Mouse (Mus musculus): ENCODE data around the gene Col16a1. TPM values are rescaled to one million over a fixed set of nuclear protein-coding genes. Genes with fewer than 3 reads are reported as not detected.
A peak's percentile ranks its signal among the peaks of the same experiment; 100 is the strongest.

The Col16a1 gene
- polyA plus RNA-seq, 2 experiments: 153 to 284 TPM

- Histone ChIP-seq H3K9me3 (ENCODE audit: control insufficient read depth, low read length) (0 out of 2 replicates have a peak, but pooled peaks cover 3% of the 10 kb centered on the region), H3K4me3 (replicated peaks; ENCODE audit: low read length) (peak overlapping the region; percentile 50), H3K27me3 (ENCODE audit: control insufficient read depth, insufficient read depth, low read length) (no peaks in the 10 kb centered on the region), H3K4me2 (replicated peaks; ENCODE audit: low read depth, low read length, severe bottlenecking) (peak overlapping the region; percentile 41), H3K4me1 (ENCODE audit: control insufficient read depth, insufficient read depth, low read length) (peaks cover 14% of the 10 kb centered on the region), H3K36me3 (ENCODE audit: control insufficient read depth, insufficient read depth, low read length) (no peaks in the 10 kb centered on the region), H3K27ac (replicated peaks; ENCODE audit: low read depth, low read length) (no peak overlapping the region), H3K9ac (ENCODE audit: low read depth, low read length, severe bottlenecking) (peak overlapping the region; percentile 31; the same call in 1 of the 2 replicates)
- WGBS: 10% methylated on average over 14 of the region's 14 CpGs
- TF ChIP-seq POLR2A (IDR thresholded peaks at IDR 0.05; ENCODE audit: borderline replicate concordance, extremely low read depth, insufficient read depth, insufficient read length): no peak
- no peak for DNase-seq (ENCODE audit: low spot score)
- peak; percentile 64 for ATAC-seq (ENCODE audit: low FRiP score, low read depth)
Measured at GRCm38 (mm10) chr4:130107065-130107443, 59.4 kb downstream of the Col16a1 start.

GRCm38 (mm10) chr4:130107444-130108131, 59.9 kb downstream of the Col16a1 start:
- Histone ChIP-seq H3K27ac (replicated peaks; ENCODE audit: low read depth, low read length) (no peak overlapping the region; the same call in 1 of the 2 replicates), H3K27me3 (ENCODE audit: control insufficient read depth, insufficient read depth, low read length) (no peaks in the 10 kb centered on the region), H3K4me3 (replicated peaks; ENCODE audit: low read length) (peak overlapping the region; percentile 50), H3K36me3 (ENCODE audit: control insufficient read depth, insufficient read depth, low read length) (no peaks in the 10 kb centered on the region), H3K9ac (ENCODE audit: low read depth, low read length, severe bottlenecking) (peak overlapping the region; percentile 59), H3K4me2 (replicated peaks; ENCODE audit: low read depth, low read length, severe bottlenecking) (peak overlapping the region; percentile 55), H3K4me1 (ENCODE audit: control insufficient read depth, insufficient read depth, low read length) (peaks cover 10% of the 10 kb centered on the region), H3K9me3 (ENCODE audit: control insufficient read depth, low read length) (0 out of 2 replicates have a peak, but pooled peaks cover 3% of the 10 kb centered on the region)
- DNase-seq (ENCODE audit: low spot score) (peak; percentile 100), ATAC-seq (ENCODE audit: low FRiP score, low read depth) (peak; percentile 99)
- WGBS: under 1% methylated on average over 39 of the region's 39 CpGs
- TF ChIP-seq POLR2A (IDR thresholded peaks at IDR 0.05; ENCODE audit: borderline replicate concordance, extremely low read depth, insufficient read depth, insufficient read length): no peak

GRCm38 (mm10) chr4:130108929-130109328, 61.3 kb downstream of the Col16a1 start:
- Histone ChIP-seq H3K4me2 (replicated peaks; ENCODE audit: low read depth, low read length, severe bottlenecking) (0 out of 2 replicates have a peak overlapping the region, but pooled peaks have one; percentile 55), H3K9me3 (ENCODE audit: control insufficient read depth, low read length) (no peaks in the 10 kb centered on the region), H3K27me3 (ENCODE audit: control insufficient read depth, insufficient read depth, low read length) (no peaks in the 10 kb centered on the region), H3K36me3 (ENCODE audit: control insufficient read depth, insufficient read depth, low read length) (no peaks in the 10 kb centered on the region), H3K27ac (replicated peaks; ENCODE audit: low read depth, low read length) (no peak overlapping the region), H3K9ac (ENCODE audit: low read depth, low read length, severe bottlenecking) (no peak overlapping the region), H3K4me1 (ENCODE audit: control insufficient read depth, insufficient read depth, low read length) (peaks cover 10% of the 10 kb centered on the region), H3K4me3 (replicated peaks; ENCODE audit: low read length) (no peak overlapping the region)
- no peak for TF ChIP-seq POLR2A (IDR thresholded peaks at IDR 0.05; ENCODE audit: borderline replicate concordance, extremely low read depth, insufficient read depth, insufficient read length)
- no peak for DNase-seq (ENCODE audit: low spot score)
- WGBS: 63% methylated on average over 3 of the region's 3 CpGs
- ATAC-seq (ENCODE audit: low FRiP score, low read depth): no peak

GRCm38 (mm10) chr4:130109666-130110065, 62.0 kb downstream of the Col16a1 start:
- DNase-seq (ENCODE audit: low spot score) (no peak), ATAC-seq (ENCODE audit: low FRiP score, low read depth) (no peak)
- WGBS: 90% methylated on average over 9 of the region's 9 CpGs
- H3K27me3 ChIP-seq (ENCODE audit: control insufficient read depth, insufficient read depth, low read length): no peaks in the 10 kb centered on the region
- no peak overlapping the region for H3K4me2 ChIP-seq (replicated peaks; ENCODE audit: low read depth, low read length, severe bottlenecking)
- no peak overlapping the region for H3K9ac ChIP-seq (ENCODE audit: low read depth, low read length, severe bottlenecking)
- no peak overlapping the region for H3K4me3 ChIP-seq (replicated peaks; ENCODE audit: low read length)
- no peak for TF ChIP-seq POLR2A (IDR thresholded peaks at IDR 0.05; ENCODE audit: borderline replicate concordance, extremely low read depth, insufficient read depth, insufficient read length)
- H3K4me1 ChIP-seq (ENCODE audit: control insufficient read depth, insufficient read depth, low read length): peaks cover 10% of the 10 kb centered on the region
- H3K27ac ChIP-seq (replicated peaks; ENCODE audit: low read depth, low read length): no peak overlapping the region
- no peaks in the 10 kb centered on the region for H3K9me3 ChIP-seq (ENCODE audit: control insufficient read depth, low read length)
- H3K36me3 ChIP-seq (ENCODE audit: control insufficient read depth, insufficient read depth, low read length): 0 out of 2 replicates have a peak, but pooled peaks cover 2% of the 10 kb centered on the region

GRCm38 (mm10) chr4:130110091-130110490, 62.5 kb downstream of the Col16a1 start:
- H3K4me3 ChIP-seq (replicated peaks; ENCODE audit: low read length): no peak overlapping the region
- TF ChIP-seq POLR2A (IDR thresholded peaks at IDR 0.05; ENCODE audit: borderline replicate concordance, extremely low read depth, insufficient read depth, insufficient read length): no peak
- DNase-seq (ENCODE audit: low spot score) (no peak), ATAC-seq (ENCODE audit: low FRiP score, low read depth) (no peak)
- H3K4me2 ChIP-seq (replicated peaks; ENCODE audit: low read depth, low read length, severe bottlenecking): no peak overlapping the region
- peaks cover 10% of the 10 kb centered on the region for H3K4me1 ChIP-seq (ENCODE audit: control insufficient read depth, insufficient read depth, low read length)
- 87% methylated on average over 7 of the region's 7 CpGs for WGBS
- no peaks in the 10 kb centered on the region for H3K9me3 ChIP-seq (ENCODE audit: control insufficient read depth, low read length)
- no peaks in the 10 kb centered on the region for H3K27me3 ChIP-seq (ENCODE audit: control insufficient read depth, insufficient read depth, low read length)
- H3K36me3 ChIP-seq (ENCODE audit: control insufficient read depth, insufficient read depth, low read length): 0 out of 2 replicates have a peak, but pooled peaks cover 2% of the 10 kb centered on the region
- no peak overlapping the region for H3K9ac ChIP-seq (ENCODE audit: low read depth, low read length, severe bottlenecking)
- H3K27ac ChIP-seq (replicated peaks; ENCODE audit: low read depth, low read length): no peak overlapping the region

Data from limb, embryonic 14.5 days (tissue).